ENCODE assay signal across 16 mouse cellular contexts in the genomic region with DNA sequence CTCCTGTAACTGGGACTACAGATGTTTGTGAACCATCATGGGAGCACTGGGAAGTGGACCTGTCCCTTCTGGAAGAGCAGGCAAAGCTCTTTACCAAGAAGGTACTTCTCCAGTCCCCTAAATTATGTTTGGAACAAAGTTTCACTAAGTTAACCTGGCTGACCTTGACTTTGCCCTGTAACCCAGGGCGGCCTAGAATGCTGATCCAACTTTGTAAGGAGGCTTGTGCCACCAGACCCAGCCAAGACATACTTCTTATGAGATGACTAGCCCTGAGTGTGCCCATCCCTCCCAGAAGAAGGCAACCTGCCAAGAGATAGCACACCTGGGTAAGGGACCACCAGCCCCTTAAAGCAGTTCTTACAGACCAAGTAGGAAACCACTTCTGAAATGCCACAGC.
"Had no signal": no experiment of that assay in that cellular context is flagged by ENCODE, and none has a peak within 500 bp of the region (broad histone marks: within the 10 kb centered on the region; RNA-seq: fewer than 3 reads in every experiment).

No protein-coding gene starts in this region.

- H3K27me3 ChIP-seq: liver, embryonic 13.5 days; midbrain, embryonic 12.5 days; neural tube, embryonic 13.5 days; stomach, embryonic 15.5 days had no signal

- H3K9ac ChIP-seq: liver, embryonic 13.5 days; midbrain, embryonic 12.5 days; neural tube, embryonic 13.5 days; stomach, embryonic 15.5 days had no signal

- DNase-seq: kidney, postnatal 10 days; layer of hippocampus, postnatal 36 days; liver, embryonic 13.5 days; lung, adult 2 months; lung, postnatal 14 days; lung, postnatal 4 days; retina, postnatal 1 day; right cerebral cortex, postnatal 25 days; spleen, adult 18-20 months; thymus, postnatal 25 days had no signal

- H3K4me3 ChIP-seq: left cerebral cortex, adult 2 months; liver, embryonic 13.5 days; midbrain, embryonic 12.5 days; myocyte; neural tube, embryonic 13.5 days; stomach, embryonic 15.5 days had no signal

- H3K4me2 ChIP-seq: liver, embryonic 13.5 days; midbrain, embryonic 12.5 days; neural tube, embryonic 13.5 days; stomach, embryonic 15.5 days had no signal

- H3K4me1 ChIP-seq: liver, embryonic 13.5 days; midbrain, embryonic 12.5 days; neural tube, embryonic 13.5 days; stomach, embryonic 15.5 days had no signal

- H3K36me3 ChIP-seq: liver, embryonic 13.5 days; midbrain, embryonic 12.5 days; neural tube, embryonic 13.5 days; stomach, embryonic 15.5 days had no signal

- ATAC-seq: midbrain, embryonic 16.5 days had no signal

- H3K9me3 ChIP-seq: liver, embryonic 13.5 days; midbrain, embryonic 12.5 days; neural tube, embryonic 13.5 days; stomach, embryonic 15.5 days had no signal

- H3K27ac ChIP-seq: left cerebral cortex, adult 2 months; liver, embryonic 13.5 days; midbrain, embryonic 12.5 days; neural tube, embryonic 13.5 days; stomach, embryonic 15.5 days had no signal
